Mouse (Mus musculus) left cerebral cortex, postnatal 25 days (tissue): Measurements from ENCODE around the gene Mmp8. TPM values are rescaled to one million over a fixed set of nuclear protein-coding genes. Genes with fewer than 3 reads are reported as not detected.

ENCODE experiments used
- DNase-seq, 2 experiments: peaks; one replicate each; pipeline ENCODE4 v3.0.0; 2022; ENCODE audit warnings: low spot score in 2 of 2, mixed read lengths in 1 of 2
- intact Hi-C: fragments of 180-260 bp; cut with DNase I; formaldehyde crosslinking; loops from one replicate; pipeline ENCODE4 v1.15.1; 2025
- total RNA-seq, 2 experiments: library from RNA; stranded (reverse); gene quantifications; 2 replicates each; pipeline ENCODE4 v1.2.3; 2021

The Mmp8 gene
- total RNA-seq, 2 experiments from 2014 or later, result not detected

- intact Hi-C loops, result no loop called here
- no peak for DNase-seq
Observed at GRCm38 (mm10) chr9:7577371-7577770, 19.1 kb downstream of the Mmp8 start.

GRCm38 (mm10) chr9:7590063-7590462, 31.8 kb downstream of the Mmp8 start:
- no peak for DNase-seq
- intact Hi-C loops, result no loop called here

- intact Hi-C loops, result no loop called here
- no peak for DNase-seq
Observed at GRCm38 (mm10) chr9:7593272-7593812, 35.1 kb downstream of the Mmp8 start.

- intact Hi-C loops, result loop anchor here (1.0 to 5.0 kb wide), 3 partner anchors 43 to 379 kb away; no protein-coding TSS in a partner anchor
- DNase-seq, result peak; percentile 82 to 91
Observed at GRCm38 (mm10) chr9:7594816-7595540, 36.7 kb downstream of the Mmp8 start.

DNA sequence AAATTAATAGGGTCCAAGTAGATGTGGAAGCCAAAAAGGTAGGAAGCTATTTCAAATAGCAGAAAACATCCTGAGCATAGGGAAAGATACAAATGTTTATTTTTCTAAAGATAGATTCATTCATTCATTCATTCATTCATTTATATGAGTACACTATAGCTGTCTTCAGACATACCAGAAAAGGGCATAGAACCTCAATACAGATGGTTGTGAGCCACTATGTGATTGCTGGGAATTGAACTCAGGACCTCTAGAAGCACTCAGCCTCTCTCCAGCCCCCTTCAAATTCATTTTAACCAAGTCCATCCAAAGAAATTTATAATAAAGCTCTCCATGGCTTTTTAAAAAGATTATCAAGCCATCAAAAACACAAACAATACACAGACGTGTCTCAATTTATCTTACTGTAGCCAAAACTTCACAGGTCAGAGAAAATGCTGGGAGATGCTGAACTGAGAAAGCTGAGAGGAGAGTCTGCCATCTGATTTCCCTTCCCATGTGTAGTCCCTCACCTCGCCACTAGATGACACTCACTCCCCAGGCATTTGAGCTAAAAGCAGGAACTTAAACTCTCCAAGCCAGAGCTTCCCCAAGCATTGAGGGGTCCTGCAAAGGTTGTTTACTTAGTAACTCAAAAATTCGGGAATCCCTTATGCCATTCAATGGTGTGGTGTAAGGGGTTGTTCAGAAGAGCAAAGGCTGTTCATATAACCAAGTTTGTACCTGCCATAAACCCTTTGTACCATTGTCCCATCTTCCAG, 44.9 kb downstream of the Mmp8 start:
- intact Hi-C loops, result loop anchor here (1.0 to 5.0 kb wide), 4 partner anchors 234 to 604 kb away; partner anchors contain the start of gene Birc2
- DNase-seq, result peak; percentile 66 to 74

DNA sequence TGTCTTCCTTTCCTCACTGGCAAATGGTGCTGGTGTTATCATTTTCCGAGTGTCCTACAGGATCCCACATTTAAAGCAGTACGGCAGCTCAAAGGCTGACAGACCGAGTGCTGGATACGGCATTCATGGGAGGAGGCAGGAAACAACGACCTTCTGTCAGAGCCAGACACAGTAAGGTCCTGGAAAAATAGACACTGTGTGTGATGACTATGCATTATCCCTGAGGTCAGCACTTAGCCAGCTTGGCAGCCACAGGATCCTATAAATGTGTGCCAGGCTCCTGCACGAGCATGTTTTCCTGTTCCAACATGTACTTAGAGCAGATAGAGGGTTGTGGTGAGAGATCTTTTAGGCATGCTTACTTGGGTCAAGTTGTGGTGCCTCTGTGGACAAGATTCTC, 45.7 kb downstream of the Mmp8 start:
- intact Hi-C loops, result loop anchor here (5.0 kb wide), 3 partner anchors 233 to 603 kb away; partner anchors contain the start of gene Birc2

DNA sequence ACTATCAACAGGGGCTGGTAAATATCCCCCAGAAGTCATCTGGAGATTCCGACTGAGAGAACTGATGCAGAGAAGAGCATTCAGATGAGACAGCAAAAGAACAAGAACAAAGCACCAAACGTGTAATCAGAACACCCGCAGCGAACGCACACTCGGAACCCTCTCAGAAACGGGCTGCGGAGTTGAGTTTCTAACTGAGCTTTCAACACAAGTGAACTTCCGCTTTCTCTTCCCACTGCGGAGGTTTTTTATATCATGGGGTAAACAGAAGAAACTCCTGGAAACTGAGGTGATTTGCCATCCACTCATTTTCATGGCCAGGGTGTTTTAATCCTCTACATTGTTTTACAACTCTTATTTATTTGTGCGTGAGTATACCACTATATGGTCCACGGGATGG, 47.4 kb downstream of the Mmp8 start:
- intact Hi-C loops, result loop anchor here (5.0 kb wide), 1 partner anchor 217 kb away; no protein-coding TSS in a partner anchor
- no peak for DNase-seq

More for the DNA sequence above, 45.7 kb downstream of the Mmp8 start:
- DNase-seq, result no peak

Other genes with a start within 250 kb of the Mmp8 start
- not detected for gene Mmp12, start 214.1 kb upstream of the Mmp8 start, total RNA-seq
- gene Mmp1b, start 170.4 kb upstream of the Mmp8 start, total RNA-seq, result not detected
- not detected for gene Mmp3, start 112.6 kb upstream of the Mmp8 start, total RNA-seq
- gene Mmp10, start 56.1 kb upstream of the Mmp8 start, total RNA-seq, result not detected
- not detected for gene Mmp27, start 12.9 kb downstream of the Mmp8 start, total RNA-seq
- not detected for gene Mmp20, start 69.8 kb downstream of the Mmp8 start, total RNA-seq
- not detected for gene Mmp7, start 133.6 kb downstream of the Mmp8 start, total RNA-seq
- 1 to 10 TPM; 9.9 to 10.0 TPM for gene Tmem123, start 205.6 kb downstream of the Mmp8 start, total RNA-seq